Comparison of ENCODE assay signal across 19 mouse cellular contexts in the genomic region with DNA sequence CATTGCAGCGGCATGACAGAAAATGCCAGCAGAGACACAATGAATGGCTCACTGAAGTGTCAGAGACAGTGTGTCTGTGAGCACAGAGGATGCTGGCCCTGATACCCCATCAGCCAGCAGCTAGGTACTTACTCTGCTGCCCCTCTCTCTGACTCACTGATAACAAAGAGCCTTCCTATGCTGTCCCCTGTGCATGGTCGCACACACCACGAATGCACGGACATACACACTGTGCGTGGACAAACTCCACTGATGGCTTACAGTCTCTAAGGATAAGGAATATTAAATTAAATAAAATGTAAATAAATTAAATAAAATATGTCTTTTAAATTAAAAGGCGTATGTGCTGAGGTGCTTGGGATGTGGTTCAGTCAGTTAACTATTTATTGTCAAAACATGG.
"Had no signal": no experiment of that assay in that cellular context is flagged by ENCODE, and none has a peak within 500 bp of the region (broad histone marks: within the 10 kb centered on the region; RNA-seq: fewer than 3 reads in every experiment).

No protein-coding gene starts in this region.

- ATAC-seq: liver, embryonic 12.5 days; midbrain, embryonic 16.5 days had no signal

- H3K9ac ChIP-seq: liver, embryonic 12.5 days; liver, embryonic 14.5 days; neural tube, embryonic 12.5 days; neural tube, embryonic 15.5 days had no signal

- H3K27me3 ChIP-seq: liver, embryonic 12.5 days; neural tube, embryonic 12.5 days; neural tube, embryonic 15.5 days had no signal

- H3K4me2 ChIP-seq: liver, embryonic 12.5 days; neural tube, embryonic 12.5 days; neural tube, embryonic 15.5 days had no signal

- H3K4me1 ChIP-seq: liver, embryonic 12.5 days; neural tube, embryonic 12.5 days had no signal

- H3K36me3 ChIP-seq: liver, embryonic 12.5 days; midbrain, embryonic 10.5 days; neural tube, embryonic 12.5 days; neural tube, embryonic 15.5 days had no signal

- H3K27ac ChIP-seq: liver, embryonic 12.5 days; liver, embryonic 14.5 days; midbrain, embryonic 10.5 days; neural tube, embryonic 12.5 days; neural tube, embryonic 15.5 days had no signal

- H3K9me3 ChIP-seq: liver, embryonic 12.5 days; midbrain, embryonic 10.5 days; neural tube, embryonic 12.5 days; neural tube, embryonic 15.5 days had no signal

- DNase-seq: lung, adult 2 months; lung, postnatal 10 days; lung, postnatal 4 days; midbrain, embryonic 14.5 days; retina, postnatal 1 day; right cerebral cortex, adult 18-20 months; right cerebral cortex, postnatal 25 days; right cerebral cortex, postnatal 4 days; spleen, adult 18-20 months; thymus, adult 18-20 months; thymus, postnatal 14 days; thymus, postnatal 36 days had no signal

- H3K4me3 ChIP-seq: liver, embryonic 12.5 days; midbrain, embryonic 10.5 days; myocyte; neural tube, embryonic 12.5 days; neural tube, embryonic 15.5 days had no signal
